Comparison of ENCODE assay signal across 18 mouse cellular contexts in the genomic region with DNA sequence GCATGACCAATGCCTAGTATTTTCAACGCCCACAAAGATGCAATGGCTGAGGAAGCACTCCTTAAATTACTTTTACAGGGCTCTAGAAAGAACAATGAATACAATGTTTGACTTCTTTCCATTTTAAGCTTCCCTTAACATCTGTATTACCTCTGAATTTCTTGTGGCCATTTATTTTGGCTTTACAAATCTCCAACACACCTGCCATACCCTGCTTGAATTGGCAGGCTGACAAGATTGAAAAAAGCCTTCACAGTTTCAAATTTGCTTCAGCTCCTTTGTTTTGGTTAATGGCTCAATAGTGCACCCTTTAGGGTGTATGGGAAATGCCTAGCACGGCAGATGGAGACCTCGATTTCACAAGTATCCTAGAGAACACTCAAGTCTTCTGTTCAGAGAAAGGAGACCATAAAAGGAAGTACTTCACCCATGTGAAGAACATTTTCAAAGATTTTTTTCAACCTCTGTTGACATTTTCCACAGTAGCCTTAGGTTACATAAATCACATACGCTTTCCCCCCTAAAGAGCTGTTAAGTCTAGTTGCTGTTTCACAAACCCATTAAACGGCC. TPM values are rescaled to one million over a fixed set of nuclear protein-coding genes. Genes with fewer than 3 reads are reported as not detected.
DNase-seq lines count a peak whose midpoint lies in the region; ATAC-seq lines count a peak whose summit lies in the region.
"Had no signal": no experiment of that assay in that cellular context is flagged by ENCODE, and none has a peak within 500 bp of the region (broad histone marks: within the 10 kb centered on the region; RNA-seq: fewer than 3 reads in every experiment).

No protein-coding gene starts in this region.

- peak; percentile 39 to 46; a peak in 2 of 4 replicates for ATAC-seq in hematopoietic stem cell, adult 5-6 weeks (replicated peaks in 1 of 2; ENCODE audit: insufficient read depth in 1 of 2, low FRiP score in 2 of 2, low TSS enrichment in 1 of 2, low read depth in 1 of 2, poor library complexity in 2 of 2, severe bottlenecking in 2 of 2)
- no peak for ATAC-seq in monocyte, adult 5-6 weeks (replicated peaks; ENCODE audit: insufficient number of reproducible peaks, low FRiP score, low TSS enrichment, poor library complexity, severe bottlenecking)
- ATAC-seq: hindbrain, embryonic 16.5 days; liver, postnatal 0 days had no signal

- peak; percentile 4 to 8 for DNase-seq in cerebellum, postnatal 10 days
- no peak for DNase-seq in cerebellum, adult 11-12 months
- DNase-seq in 416B (ENCODE audit: low read depth) (peak; percentile 68), liver (no peak)
- DNase-seq in lung, postnatal 14 days, result peak; percentile 2
- no peak for DNase-seq in left cerebral cortex, adult 11 months (ENCODE audit: low spot score)
- DNase-seq: adrenal gland, adult 2 months; cerebellum, adult 9-10 months; embryo, embryonic 11 days; heart, adult 11 months; kidney, adult 2 months; kidney, postnatal 4 days; left cerebral cortex, postnatal 4 days; liver, postnatal 0 days; right cerebral cortex, postnatal 14 days had no signal

RNA-seq across cellular contexts. Expression of gene Mbnl3, which starts 36.8 kb away (rescaled TPM):
- total RNA-seq in hematopoietic stem cell, adult 5-6 weeks (2017), result 43.8 and 45.4 TPM in 2 replicates
- total RNA-seq in monocyte, adult 5-6 weeks (2017), result 11.6 to 22.4 TPM (median 12.8 TPM) in 3 replicates

Comparison
In these comparisons a context has a peak if more than half of its experiments do, and no peak if none do; other contexts are left out.
1. DNase-seq: peak in cerebellum, postnatal 10 days (2 of 2), 416B (single experiment) and lung, postnatal 14 days (single experiment); none in cerebellum, adult 11-12 months (single experiment), left cerebral cortex, adult 11 months (single experiment) and liver (single experiment).